Mouse (Mus musculus): ENCODE results near the gene Arl8b. TPM values are rescaled to one million over a fixed set of nuclear protein-coding genes. Genes with fewer than 3 reads are reported as not detected.
"Not testable (repeated sequence)": the region's sequence is repeated elsewhere in the genome, so short reads cannot be mapped to it uniquely, and the experiment has no call there.

The Arl8b gene
- total RNA-seq, 2 experiments from 2014 or later, result 58.4 to 76.2 TPM

DNA sequence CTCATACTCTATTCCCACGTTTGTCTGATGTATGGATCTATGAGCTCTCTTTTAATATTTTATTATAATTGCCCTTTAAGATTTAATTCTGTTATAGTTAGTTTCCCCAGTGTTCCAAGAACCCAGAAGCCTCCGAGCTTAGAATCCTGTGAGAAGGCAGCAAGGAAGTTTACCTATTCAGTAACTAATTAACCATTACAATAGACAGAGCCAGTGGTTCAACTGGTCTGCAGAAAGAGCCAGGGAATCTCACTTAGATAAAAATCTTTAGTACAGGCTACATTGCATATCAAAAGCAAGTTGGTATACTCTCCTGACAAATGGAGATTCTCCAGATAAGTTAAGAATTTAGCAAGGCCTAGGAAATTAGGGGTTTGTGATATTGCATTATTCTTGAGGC lies 86.1 kb downstream of the Arl8b start:
- not testable (repeated sequence) for ATAC-seq (replicated peaks; ENCODE audit: low FRiP score, low TSS enrichment, poor library complexity, severe bottlenecking)

DNA sequence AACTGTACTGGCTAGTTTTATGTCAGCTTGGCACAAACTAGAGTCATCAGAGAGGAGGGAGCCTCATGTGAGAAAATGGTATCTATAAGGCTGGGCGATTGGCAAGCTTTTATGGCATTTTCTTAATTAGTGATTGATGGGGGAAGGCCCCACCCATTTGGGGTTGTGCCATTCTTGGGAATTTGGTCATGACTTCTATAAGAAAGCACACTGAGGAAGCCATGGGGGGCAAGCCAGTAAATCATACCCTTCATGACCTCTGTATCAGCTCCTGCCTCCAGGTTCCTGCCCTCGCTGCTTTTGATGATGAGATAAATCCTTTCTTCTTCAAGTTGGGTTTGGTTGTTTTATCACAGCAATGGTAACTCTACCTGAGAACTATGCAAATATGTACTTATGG lies 87.5 kb downstream of the Arl8b start:
- ATAC-seq (replicated peaks; ENCODE audit: low FRiP score, low TSS enrichment, poor library complexity, severe bottlenecking), result no peak

DNA sequence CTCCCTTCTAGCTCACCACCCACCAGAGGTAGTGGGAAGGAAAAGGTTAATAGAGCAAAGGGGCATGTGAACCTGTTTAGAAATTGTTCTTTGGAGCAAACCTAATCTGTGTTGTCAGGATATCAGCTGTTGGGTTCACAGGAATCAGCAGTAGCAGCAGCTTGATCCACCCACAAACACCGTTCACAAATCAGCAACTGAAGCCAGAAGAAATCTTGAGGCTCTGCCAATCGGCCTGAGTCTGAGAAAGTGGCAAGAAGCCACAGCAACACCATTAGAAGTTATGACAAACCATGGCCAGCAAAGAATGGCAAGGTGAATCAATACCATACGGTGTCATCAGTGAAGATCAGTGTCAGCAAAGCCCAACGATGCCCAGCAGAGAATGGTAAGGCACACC lies 88.4 kb downstream of the Arl8b start:
- no peak for ATAC-seq (replicated peaks; ENCODE audit: low FRiP score, low TSS enrichment, poor library complexity, severe bottlenecking)

Other genes starting within 250 kb of the Arl8b start
- gene Bhlhe40, start 122.5 kb upstream of the Arl8b start, total RNA-seq (2014; fragmentation: Nextera tagmentation), result 1.4 TPM in 1 of 2 replicates, not detected in the other
- gene Bhlhe40, start 122.5 kb upstream of the Arl8b start, total RNA-seq (2017), result 3.1 and 15.2 TPM in 2 replicates
- 11.9 and 19.7 TPM in 2 replicates for gene Edem1, start 45.5 kb downstream of the Arl8b start, total RNA-seq (2014; fragmentation: Nextera tagmentation)
- gene Edem1, start 45.5 kb downstream of the Arl8b start, total RNA-seq (2017), result 11.9 and 12.9 TPM in 2 replicates